Mouse (Mus musculus): ENCODE measurements at regions not wholly inside any gene's neighbourhood (a gene's known extent, or its start where the extent isn't known, plus 50 kb on each side); places are given as distances from the start of the nearest gene placed in this dataset.

DNA sequence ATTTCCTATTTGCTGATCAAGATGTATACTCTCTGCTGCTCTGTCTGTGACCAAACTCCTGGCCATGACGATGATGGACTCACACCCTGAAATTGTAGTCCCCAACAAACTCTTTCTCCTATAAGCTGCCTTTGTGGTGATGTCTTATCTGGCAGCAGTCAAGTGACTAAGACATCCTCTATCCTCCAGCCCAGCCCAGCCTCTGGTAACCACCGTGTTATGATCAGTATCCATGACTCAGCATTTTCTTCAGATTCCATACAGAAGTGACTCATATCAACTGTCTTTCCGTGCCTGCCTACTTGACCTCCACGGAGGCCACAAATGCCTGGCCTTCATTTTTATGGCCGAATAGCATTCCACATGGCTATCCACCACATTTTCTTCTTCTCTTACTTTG lies 124.5 kb upstream of the Sox2 start:
- in situ Hi-C loops (cut with MseI, MboI) = no loop called here

DNA sequence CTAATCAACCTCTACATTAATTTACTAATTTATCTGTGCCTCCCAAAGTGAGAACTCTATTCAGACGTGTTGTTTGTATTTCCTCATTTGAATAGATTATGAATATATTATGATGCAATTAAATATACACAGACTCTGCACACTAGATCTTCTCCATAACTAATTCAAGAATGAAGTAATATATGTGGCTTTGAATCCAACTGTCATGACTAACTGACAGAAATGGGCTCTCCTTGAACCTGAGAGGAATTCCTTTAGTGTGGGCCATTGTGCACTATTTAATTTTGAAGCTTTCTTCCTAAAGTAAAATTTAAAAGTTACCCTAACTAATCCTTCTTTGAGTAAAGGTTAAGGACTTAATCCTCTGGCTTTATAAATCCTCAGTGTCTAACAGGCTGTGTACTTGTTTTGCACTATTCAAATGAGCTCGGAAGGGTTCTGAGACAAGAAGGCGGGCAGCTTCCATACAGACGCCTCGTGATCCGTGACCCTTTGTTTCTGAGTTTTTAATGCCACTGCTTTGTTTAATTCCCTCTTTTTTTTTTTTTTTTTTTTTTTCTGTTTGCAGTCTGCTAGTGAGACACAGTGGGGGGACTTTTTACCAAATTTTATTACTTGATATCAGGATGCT lies 128.0 kb upstream of the Sox2 start:
- in situ Hi-C loops (cut with MseI, MboI) = no loop called here

DNA sequence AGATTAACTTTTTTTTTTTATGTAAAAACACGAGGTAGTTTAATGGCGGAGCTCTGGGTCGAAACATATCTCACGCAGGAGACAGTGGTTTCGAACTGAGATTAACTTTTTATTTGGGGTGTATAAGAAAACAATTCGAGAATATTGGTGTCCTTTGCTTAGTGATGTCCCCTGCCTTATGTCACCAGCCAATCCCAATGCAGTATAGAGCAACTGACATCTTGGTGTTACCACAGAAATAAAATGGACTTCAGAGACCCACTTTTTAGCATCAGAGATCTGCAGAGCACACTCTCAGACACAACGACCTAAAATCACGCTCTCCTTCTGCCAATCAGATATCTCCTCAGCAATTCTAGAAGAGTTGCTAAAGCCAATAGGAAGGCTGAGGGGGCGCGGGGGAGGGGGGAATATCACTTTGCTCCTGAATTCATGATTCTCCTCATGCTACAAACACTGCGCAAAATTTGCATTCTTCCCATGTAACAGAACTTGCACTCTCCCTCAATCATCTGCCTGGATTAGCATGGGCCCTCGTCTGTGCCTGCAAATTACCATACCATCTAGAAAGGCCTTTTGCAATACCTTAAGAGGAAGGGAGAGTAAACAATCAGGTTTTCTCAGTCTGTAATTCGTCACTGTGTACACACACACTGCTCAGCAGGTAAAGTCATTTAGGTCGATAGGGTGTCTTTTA lies 128.7 kb upstream of the Sox2 start:
- in situ Hi-C loops (cut with MseI, MboI) = no loop called here

DNA sequence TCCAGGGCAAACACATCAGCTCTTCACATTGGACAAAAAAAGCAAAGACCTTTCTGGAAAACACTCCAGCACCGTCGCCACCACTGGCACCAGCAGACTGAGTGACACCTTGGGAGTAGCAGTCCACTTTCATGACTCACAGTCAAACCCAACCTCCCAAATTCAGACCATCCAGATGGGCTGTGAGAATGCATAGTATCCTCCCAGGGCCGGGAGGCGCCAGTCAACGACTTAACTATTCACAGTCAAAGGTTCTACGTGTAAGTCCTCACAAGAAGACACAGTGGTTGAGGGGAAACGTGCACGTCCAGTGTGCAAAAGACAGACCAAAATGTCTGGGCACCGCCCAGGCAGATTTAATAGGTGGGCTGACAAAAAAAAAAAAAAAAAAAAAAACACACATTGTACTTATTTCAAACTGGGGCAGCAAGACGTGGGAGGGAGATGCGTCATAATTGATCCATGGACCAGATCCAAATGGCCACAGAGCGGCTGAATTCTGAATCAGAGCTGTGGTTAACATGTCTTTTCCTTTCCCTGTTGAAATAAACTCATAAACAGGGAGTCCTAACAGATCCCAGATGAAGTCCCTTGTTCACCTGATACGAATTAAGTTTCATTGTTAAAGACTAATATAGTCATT lies 137.6 kb upstream of the Sox2 start:
- in situ Hi-C loops (cut with MseI, MboI) = no loop called here

DNA sequence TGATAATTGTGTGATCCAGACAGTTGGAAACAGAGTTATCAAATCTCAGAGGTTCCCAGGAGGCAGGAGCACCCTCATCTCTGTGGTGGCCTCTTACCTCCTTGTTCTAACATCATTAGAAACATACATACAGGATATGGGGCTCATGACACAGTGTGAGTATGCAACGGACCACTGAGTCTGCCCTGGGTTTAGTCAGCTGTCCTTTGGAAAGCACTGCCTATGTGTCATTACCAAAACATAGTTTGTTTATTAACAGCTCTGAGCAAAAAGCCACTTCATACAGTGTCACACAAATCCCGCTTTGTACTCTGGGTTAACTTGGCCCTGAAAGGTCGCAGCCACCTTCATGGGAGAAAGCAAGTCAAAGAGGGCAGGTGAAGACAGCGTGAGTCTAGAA lies 139.5 kb upstream of the Sox2 start:
- in situ Hi-C loops (cut with MseI, MboI) = no loop called here

DNA sequence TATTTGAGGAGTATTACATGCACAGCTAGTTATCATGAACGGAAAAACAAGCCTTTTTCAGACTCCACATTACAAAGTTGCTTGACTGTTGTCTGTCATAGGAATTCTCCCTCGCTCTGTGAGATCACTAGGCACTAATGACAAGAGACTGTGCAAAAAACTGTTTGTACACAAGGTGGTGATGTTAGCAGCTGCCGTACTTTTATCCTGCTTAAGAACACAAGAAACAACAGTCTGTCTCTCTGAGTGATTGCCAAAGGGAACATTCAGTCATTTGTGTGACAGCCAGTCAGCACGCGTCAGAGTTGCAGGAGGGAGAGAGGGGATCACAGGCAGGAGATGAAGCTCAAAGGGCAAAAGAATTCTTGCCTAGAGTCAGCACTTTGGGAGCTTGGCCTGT lies 141.0 kb upstream of the Sox2 start:
- in situ Hi-C loops (cut with MseI, MboI) = no loop called here

DNA sequence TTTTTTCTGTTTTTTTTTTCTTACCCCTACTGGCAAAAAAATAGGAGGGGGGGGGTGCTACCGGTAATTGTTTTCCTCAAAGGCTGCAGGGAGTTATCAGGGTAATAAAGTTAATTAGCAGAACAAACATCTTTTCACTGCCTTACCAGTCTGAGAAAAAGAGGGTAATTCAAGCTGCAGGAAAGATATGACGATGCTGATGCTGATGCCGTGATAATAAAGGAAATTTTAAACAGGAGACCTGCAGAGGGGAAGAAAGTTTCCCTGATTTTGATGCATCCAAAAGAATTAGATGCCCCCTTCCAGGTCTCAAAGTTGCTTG lies 145.7 kb upstream of the Sox2 start:
- in situ Hi-C loops (cut with MseI, MboI) = no loop called here

DNA sequence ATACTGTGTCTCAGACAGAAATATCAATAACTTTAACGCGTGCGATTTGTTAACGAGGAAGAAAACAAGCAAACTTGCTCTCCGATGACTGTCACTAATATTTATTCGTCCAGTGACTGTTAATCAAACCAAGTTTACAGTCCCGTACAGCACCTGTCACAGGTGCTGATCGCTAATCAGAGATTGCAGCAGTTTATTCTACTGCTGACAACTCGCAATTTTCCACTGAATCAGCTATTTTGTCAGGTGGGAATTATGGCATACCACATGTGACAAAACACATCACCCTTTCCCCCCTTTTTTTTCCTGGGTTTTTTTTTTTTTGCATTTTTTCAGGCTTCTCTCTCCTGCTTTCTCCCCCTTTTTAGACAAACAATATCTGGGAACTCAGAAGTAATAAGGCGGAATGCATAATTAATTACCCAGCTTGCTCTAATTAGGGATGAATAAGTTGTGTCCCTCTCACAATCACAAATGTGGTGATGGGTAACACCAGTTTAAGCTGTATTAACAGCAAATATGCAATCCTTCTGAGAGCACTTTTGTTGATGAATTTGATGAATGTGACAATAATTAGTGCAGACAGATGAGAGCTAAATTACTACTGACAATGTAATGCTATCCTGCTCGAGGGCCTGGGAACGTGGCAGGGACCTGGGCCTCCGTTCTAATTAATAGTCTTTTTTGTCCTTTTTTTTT lies 146.2 kb upstream of the Sox2 start:
- in situ Hi-C loops (cut with MseI, MboI) = no loop called here

DNA sequence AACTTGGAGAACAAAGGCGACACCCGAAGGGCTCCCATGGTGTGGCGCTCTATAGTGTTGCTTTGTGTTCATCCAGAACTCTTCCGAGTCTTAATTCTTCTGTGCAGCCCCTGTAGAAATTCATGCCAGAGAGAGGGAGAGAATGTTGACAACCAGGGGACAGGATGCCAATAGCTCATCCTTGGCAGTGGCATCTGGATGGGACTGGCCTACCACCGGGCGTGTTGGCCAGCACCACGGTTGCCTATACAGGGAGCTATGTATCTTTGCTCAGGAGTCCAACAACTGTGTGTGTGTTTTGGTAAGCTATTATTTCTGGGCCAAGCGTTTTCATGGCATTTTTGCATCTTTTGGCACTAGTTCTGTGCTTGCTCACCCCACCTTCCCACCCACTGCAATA lies 153.4 kb upstream of the Sox2 start:
- in situ Hi-C loops (cut with MseI, MboI) = no loop called here

DNA sequence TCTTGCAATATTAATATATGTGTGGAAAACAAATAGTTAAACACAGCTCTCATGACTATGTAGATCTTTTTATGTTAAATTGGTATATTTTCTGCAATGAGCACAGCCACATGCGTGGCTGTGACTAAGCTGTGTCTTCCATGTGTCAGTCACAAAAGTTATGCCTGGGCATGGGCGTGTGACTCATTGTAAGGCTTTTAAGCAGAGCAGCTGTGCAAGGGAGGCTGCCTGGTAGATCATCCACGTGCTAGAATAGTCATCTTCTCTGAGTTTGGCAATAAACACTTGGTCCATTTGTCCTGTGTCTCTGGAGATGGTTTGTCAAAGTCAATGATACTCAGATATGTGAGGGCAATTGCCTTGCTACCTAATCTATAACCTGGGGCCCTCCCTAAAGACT lies 154.6 kb upstream of the Sox2 start:
- in situ Hi-C loops (cut with MseI, MboI) = no loop called here

DNA sequence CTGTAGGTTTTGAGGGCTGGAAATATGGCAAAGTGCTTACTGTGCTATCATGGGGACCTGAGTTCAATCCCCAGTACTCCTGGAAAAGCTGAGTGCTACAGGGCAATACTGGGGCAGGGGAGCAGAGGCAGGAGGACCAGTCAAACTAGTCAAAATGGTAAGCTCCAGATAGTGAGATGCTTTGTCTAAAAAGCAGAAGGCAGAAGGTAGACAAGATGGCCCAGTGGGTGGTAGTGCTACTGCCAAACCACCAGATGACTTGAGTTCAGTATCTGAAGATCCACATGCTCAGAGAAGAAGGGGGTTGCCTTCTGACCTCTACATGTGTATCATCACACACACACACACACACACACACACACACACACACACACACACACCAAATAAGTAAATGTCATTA lies 156.3 kb upstream of the Sox2 start:
- in situ Hi-C loops (cut with MseI, MboI) = no loop called here

DNA sequence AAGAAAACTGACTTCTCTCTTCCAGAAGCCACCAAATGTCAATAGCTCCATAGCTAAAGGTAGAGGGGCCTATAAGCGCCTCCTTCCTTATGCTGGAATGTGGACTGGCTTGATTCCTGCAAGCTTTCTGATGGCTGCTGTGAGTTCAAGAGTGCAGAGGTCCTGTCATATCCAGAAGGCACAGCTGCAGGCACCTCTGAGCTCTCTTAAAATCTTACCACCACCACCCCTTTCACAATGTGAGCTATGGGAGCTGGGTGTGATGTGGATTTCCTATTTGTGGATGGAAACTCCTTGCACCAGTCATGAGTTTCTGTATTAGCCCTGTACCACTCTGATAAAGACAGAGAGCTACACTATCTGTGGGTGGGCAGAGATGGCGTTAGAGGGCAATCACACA lies 161.2 kb upstream of the Sox2 start:
- in situ Hi-C loops (cut with MseI, MboI) = no loop called here

DNA sequence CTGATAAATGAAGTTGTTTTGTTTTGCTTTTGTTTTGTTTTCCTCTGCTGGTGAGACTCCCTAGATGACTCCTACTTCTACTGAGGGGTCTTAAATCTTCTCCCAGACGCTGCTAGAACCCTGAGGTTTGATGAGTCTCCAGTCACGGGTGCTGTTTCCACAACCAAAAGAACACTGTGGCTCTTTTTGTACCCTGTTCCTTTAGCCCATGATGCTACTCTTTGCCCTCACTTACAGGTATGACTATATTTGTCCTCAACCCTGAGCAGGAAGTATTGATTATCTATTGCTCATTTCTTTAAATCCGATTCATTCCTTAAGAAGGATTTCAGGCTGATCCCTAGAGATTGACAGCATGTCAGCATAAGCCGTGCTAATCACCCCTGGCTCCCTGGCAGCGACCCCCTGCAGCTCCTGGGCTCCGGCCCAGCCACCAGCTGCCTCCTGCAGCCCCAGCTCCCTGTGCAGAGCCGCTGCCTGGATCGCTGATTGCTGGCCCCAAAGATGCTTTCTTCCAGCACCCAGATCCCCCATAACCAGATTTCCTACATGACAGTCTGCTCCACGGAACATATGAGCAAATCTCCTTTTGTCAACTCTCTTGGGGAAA lies 163.7 kb upstream of the Sox2 start:
- in situ Hi-C loops (cut with MseI, MboI) = no loop called here

DNA sequence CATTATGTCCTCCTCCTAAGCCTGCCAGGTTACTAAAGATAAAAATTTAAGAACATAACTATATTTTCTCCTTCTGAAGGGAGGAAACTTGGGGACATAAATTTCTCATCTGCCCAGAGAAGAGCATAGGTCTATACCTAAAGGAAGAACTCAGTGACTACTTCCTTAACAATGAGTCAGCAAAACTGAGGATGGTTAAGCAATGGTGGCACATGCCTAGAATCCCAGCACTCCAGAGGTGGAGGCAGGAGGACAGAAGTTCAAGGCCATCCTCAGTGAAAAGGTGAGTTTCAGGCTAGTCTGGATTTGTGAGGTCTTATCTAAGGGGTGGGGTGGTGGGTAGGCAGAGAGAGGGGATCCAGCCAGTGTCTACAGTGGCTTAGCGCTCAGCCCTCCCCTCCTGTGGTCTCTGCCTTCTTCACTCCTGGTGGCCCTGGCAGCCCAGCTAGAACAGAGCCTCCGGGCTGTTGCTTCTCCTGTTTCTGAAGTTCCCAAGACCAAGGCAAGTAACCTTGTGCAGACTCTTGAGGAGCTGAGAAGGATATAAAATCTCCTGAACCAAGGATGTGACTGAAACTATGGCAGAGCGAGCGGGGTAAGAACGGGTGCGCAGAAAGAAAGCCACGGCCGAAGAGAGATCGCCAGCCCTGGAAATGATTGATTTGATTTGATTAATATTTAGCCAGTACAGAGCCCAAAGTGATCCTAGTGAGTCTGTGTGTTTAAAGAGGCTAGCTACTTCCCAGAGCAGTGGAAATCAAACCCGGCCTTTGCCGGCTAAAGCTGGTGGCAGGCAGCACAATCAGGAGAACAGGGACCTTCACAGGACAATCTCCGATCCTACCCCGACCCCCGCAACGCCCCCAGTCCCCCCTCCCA lies 164.6 kb upstream of the Sox2 start:
- in situ Hi-C loops (cut with MseI, MboI) = no loop called here

DNA sequence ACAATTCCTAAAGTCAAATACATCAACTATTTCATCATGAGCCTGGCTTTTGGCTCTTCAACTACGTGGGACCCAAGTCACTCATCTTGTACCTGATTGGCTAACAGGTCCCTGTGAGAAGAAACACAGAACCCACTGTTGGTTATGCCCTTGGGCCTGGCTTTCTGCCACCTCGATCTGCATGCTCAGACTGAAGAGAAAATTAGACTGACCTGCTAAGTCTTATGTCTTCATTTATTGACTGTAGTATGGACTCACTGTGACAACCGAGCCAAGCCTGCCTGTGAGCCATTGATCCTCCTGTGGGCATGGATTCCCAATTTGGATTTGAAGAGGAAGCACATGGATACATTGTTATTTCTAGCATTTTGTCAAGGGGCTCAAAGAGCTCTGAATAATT lies 166.3 kb upstream of the Sox2 start:
- in situ Hi-C loops (cut with MseI, MboI) = no loop called here

DNA sequence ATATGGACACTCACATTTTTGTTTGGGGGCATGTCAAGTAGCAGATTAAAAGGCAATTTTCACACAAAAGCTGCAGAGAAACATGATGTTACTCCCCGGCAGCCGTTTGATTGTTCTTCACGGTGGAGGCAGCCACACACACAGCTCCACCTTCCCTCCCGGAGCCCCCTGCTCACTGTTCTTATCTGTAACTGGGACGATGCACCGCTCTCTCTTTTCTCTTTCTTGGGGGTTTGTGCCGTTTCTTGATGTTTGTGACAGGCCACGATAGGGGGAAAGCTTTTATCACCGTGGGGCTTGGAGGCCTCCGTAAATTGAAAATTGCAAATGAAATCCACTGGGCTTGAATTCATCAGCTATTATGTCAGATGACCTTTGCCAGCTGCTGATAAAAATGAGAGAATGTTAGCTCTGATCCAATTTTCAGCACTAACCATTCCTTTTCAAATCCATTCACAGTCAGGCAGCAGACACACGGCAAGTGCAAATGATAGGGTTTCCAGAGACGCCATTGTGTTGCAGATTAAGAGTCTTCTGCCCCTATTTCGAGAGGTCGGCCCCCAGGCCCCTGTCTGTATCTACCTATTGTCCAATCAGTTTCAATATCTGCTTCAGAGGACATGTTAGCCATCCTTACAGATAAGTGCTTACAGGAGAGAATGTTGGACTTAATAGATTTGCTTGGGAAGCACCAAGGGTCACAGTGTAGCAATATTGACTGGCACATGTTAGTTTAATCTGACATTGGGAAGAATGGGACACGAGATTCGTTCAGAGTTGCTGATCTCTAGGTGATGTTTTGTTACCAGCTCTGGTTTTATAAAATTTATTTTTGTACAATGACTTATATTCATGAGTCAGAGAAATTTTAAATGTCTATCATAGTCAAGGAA lies 168.1 kb upstream of the Sox2 start:
- in situ Hi-C loops (cut with MseI, MboI) = no loop called here

DNA sequence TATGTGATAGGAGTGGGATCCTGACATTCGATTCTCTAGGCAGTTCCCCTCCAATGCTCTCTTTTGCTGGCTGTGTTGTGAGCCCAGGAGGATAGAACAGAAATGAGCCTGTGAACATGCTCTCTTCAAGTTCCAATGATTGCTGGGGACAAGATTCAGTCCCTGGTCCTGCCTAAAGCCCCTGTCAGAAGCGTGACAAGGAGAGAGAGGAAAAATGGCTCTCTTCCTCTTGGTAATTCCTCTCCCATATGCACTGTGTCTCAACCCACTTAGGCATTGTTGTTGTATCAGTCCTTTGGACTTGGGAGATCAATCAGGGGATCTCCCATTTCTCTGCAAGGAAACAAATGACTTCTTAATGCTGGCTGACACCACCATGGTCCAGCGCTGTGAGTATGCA lies 168.9 kb upstream of the Sox2 start:
- in situ Hi-C loops (cut with MseI, MboI) = no loop called here

DNA sequence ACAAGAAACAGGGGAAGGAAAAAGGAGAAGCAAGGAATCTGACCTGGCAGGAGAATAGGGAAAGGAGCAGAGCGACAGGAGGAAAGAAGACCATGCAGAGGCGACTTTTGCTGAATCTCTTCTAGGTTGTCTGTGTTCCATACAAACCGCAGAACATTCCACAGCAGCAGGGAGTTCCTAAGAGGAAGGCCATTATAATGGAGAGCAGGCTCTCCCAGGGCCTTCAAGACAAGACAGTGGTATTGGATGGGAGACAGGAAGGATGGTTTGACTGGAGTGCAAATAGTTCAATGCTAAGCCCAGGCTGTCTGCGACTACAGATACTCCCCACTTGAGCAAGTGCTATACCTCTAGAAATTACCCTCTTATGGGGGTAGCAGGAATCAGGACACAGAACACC lies 176.1 kb upstream of the Sox2 start:
- in situ Hi-C loops (cut with MseI, MboI) = no loop called here

DNA sequence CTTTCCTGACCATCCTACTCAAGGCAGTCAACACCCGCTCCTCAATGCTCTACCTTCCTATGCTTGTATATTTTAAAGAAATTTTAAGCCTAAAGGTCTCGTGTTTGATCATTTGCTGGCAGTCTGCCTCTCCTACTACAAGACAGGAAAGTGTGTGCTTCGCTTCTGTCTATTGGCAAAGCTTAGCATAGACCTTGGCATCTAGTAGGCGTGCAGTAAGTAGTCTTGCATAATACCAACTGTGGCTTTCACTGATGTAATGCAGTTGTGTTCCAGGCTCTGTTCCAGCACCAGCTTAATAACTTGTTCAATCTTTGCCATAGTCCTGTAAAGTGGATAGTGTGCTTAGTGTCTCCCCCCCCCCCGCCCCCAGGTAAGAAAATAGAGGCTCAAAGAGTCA lies 179.5 kb upstream of the Sox2 start:
- in situ Hi-C loops (cut with MseI, MboI) = no loop called here

DNA sequence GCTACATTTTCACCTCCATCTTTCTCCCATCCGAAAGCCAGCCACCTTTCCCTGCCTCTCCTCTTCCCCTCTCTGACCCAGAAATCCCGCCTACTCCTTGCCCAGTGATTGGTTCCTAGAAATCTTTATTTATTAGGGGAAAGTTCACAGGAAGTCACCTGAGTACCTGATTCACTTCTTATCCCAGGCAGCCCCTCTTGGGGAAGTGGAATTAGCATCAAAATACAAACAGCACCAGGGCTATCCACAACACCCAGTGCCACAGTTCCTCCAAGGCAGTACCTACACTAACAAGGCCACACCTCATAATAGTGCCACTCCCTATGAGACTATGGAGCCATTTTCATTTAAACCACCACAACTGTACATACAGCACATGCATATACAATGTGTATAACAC lies 180.3 kb upstream of the Sox2 start:
- in situ Hi-C loops (cut with MseI, MboI) = no loop called here

DNA sequence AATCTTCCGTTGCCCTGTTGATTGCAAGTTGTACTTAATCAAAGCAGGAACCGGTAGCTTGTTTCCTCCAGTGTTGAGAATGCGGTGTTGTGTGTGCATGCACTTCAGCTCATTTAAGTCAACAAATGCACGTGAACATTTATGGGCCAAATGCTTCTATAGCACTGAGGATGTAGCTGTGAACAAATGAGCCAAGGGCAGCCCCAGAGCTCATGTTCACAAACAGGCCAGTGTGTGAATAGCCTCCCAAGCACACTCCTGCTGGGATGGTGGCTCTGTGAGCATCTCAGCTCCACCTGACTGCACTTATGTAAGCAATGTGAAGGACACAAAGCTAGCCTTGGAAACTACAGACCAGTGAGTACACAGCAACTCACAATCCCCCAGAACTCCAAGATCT lies 183.9 kb upstream of the Sox2 start:
- in situ Hi-C loops (cut with MseI, MboI) = no loop called here
